Mouse (Mus musculus) heart, postnatal 0 days (tissue): ENCODE measurements at regions not wholly inside any gene's neighbourhood (a gene's known extent, or its start where the extent isn't known, plus 50 kb on each side); places are given as distances from the start of the nearest gene placed in this dataset.

Experiments
- CTCF ChIP-seq: IDR thresholded peaks from 2 replicates; pipeline ENCODE4 v1.5.1; 2016; ENCODE audit warnings: antibody characterized with exemption, control low read depth, low read depth
- EP300 ChIP-seq: IDR thresholded peaks from 2 replicates; pipeline ENCODE4 v1.6.1; 2016; ENCODE audit warnings: antibody characterized with exemption, low read depth

DNA sequence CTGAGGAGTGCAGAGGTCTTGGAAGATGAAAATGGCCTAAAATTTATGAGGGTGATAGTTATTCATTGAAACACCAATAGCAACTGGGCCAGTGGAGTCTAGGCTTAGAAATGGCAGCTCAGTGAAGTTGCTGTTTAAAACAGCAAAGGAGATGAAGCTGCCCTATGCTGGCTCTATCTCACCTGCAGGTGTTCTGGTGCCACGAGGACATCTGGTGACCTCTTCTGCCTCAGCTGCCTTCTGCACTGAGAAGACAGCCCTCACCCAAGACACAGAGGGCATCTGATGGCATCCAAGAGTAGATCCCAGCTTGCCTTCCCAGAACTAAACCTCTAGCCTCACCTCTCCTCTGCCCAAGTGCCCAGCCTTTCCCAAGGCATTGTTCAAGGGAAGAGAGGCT, 187.5 kb upstream of the Sdk2 start:
- TF ChIP-seq CTCF (no peak), EP300 (no peak)
